Mouse (Mus musculus) hindbrain, embryonic 12.5 days (tissue): ENCODE measurements around the gene Otoa. TPM values are rescaled to one million over a fixed set of nuclear protein-coding genes. Genes with fewer than 3 reads are reported as not detected.

ENCODE experiments used
- ATAC-seq: fragments of 200-750 bp; cut with Nextera tagmentation; 2 replicates; pipeline ENCODE4 v1.8.0; 2017; ENCODE audit warnings: moderate TSS enrichment; ENCODE audit not compliant: low FRiP score
- H3K27ac ChIP-seq: fragments of 300-500 bp; sonication (generic); 2 replicates; pipeline ENCODE4 v1.5.1; 2016; ENCODE audit warnings: mild to moderate bottlenecking
- H3K27me3 ChIP-seq: fragments of 300-500 bp; sonication (generic); 2 replicates; pipeline ENCODE4 v1.6.1; 2016; ENCODE audit warnings: mild to moderate bottlenecking
- H3K36me3 ChIP-seq: fragments of 300-500 bp; sonication (generic); 2 replicates; pipeline ENCODE4 v1.6.1; 2016; ENCODE audit warnings: mild to moderate bottlenecking
- H3K4me1 ChIP-seq: fragments of 300-500 bp; sonication (generic); 2 replicates; pipeline ENCODE4 v1.6.1; 2016
- H3K4me2 ChIP-seq: fragments of 300-500 bp; sonication (generic); replicated peaks from 2 replicates; pipeline ENCODE4 v1.6.1; 2016; ENCODE audit warnings: mild to moderate bottlenecking
- H3K4me3 ChIP-seq: fragments of 300-500 bp; sonication (generic); 2 replicates; pipeline ENCODE4 v1.5.1; 2016; ENCODE audit warnings: mild to moderate bottlenecking
- H3K9ac ChIP-seq: fragments of 300-500 bp; sonication (generic); 2 replicates; pipeline ENCODE4 v1.6.1; 2016; ENCODE audit warnings: mild to moderate bottlenecking, moderate library complexity
- H3K9me3 ChIP-seq: fragments of 300-500 bp; sonication (generic); replicated peaks from 2 replicates; pipeline ENCODE4 v1.6.1; 2016; ENCODE audit warnings: mild to moderate bottlenecking
- WGBS: fragments of 180-500 bp; shearing (Covaris S2); methylation state at CpG from one replicate; pipeline ENCODE4 v1.1.7; 2016; 5-methylcytosine and 5-hydroxymethylcytosine counted together
- polyA plus RNA-seq: library from polyadenylated mRNA; unstranded; fragments of >200 nt; fragmentation: Nextera tagmentation; extraction: Ambion mirVana; gene quantifications from 2 replicates; pipeline ENCODE4 v1.2.1, GENCODE M21; 2016

Otoa gene
- polyA plus RNA-seq, 1 experiment from 2014 or later = 2.3 TPM

GRCm38 (mm10) chr7:121085500-121085899 is 4.0 kb downstream of the Otoa start:
- Histone ChIP-seq H3K27me3 (no peaks in the 10 kb centered on the region), H3K9ac (no peak overlapping the region), H3K9me3 (no peaks in the 10 kb centered on the region), H3K27ac (0 out of 2 replicates have a peak overlapping the region, but pooled peaks have one; percentile 17), H3K4me1 (peaks cover 29% of the 10 kb centered on the region), H3K4me3 (no peak overlapping the region), H3K36me3 (no peaks in the 10 kb centered on the region), H3K4me2 (no peak overlapping the region)
- WGBS = 25% methylated on average over 4 of the region's 4 CpGs
- peak; percentile 46 for ATAC-seq

- WGBS = 75% methylated on average over 5 of the region's 5 CpGs
These were observed 7.3 kb downstream of the Otoa start for GRCm38 (mm10) chr7:121088745-121089144.

GRCm38 (mm10) chr7:121090748-121091147 is 9.3 kb downstream of the Otoa start:
- H3K27ac ChIP-seq = no peak overlapping the region
- H3K36me3 ChIP-seq = no peaks in the 10 kb centered on the region
- 96% methylated on average over 7 of the region's 7 CpGs for WGBS
- H3K4me2 ChIP-seq = no peak overlapping the region
- H3K9me3 ChIP-seq = no peaks in the 10 kb centered on the region
- H3K4me3 ChIP-seq = no peak overlapping the region
- no peak overlapping the region for H3K9ac ChIP-seq
- no peak for ATAC-seq
- no peaks in the 10 kb centered on the region for H3K27me3 ChIP-seq
- H3K4me1 ChIP-seq = peaks cover 14% of the 10 kb centered on the region; the same call in 1 of the 2 replicates

More at GRCm38 (mm10) chr7:121088745-121089144, 7.3 kb downstream of the Otoa start:
- Histone ChIP-seq H3K4me1 (peaks cover 24% of the 10 kb centered on the region), H3K27me3 (no peaks in the 10 kb centered on the region), H3K4me2 (no peak overlapping the region), H3K9me3 (no peaks in the 10 kb centered on the region), H3K9ac (no peak overlapping the region), H3K27ac (no peak overlapping the region), H3K36me3 (no peaks in the 10 kb centered on the region), H3K4me3 (no peak overlapping the region)
- no peak for ATAC-seq

GRCm38 (mm10) chr7:121093026-121093425 is 11.6 kb downstream of the Otoa start:
- Histone ChIP-seq H3K36me3 (no peaks in the 10 kb centered on the region), H3K27me3 (no peaks in the 10 kb centered on the region), H3K4me1 (no peaks in the 10 kb centered on the region), H3K27ac (no peak overlapping the region), H3K4me2 (no peak overlapping the region), H3K9ac (no peak overlapping the region), H3K4me3 (no peak overlapping the region), H3K9me3 (no peaks in the 10 kb centered on the region)
- 69% methylated on average over 4 of the region's 4 CpGs for WGBS
- ATAC-seq = no peak

GRCm38 (mm10) chr7:121098614-121099389 is 17.4 kb downstream of the Otoa start:
- no peak overlapping the region for H3K27ac ChIP-seq
- 77% methylated on average over 8 of the region's 10 CpGs for WGBS
- H3K4me2 ChIP-seq = no peak overlapping the region
- no peaks in the 10 kb centered on the region for H3K36me3 ChIP-seq
- H3K4me1 ChIP-seq = no peaks in the 10 kb centered on the region
- no peak overlapping the region for H3K9ac ChIP-seq
- no peak for ATAC-seq
- no peaks in the 10 kb centered on the region for H3K9me3 ChIP-seq
- H3K4me3 ChIP-seq = no peak overlapping the region
- no peaks in the 10 kb centered on the region for H3K27me3 ChIP-seq

- Histone ChIP-seq H3K4me2 (no peak overlapping the region), H3K27ac (no peak overlapping the region), H3K4me3 (no peak overlapping the region), H3K27me3 (no peaks in the 10 kb centered on the region), H3K9me3 (no peaks in the 10 kb centered on the region), H3K9ac (no peak overlapping the region), H3K4me1 (no peaks in the 10 kb centered on the region), H3K36me3 (no peaks in the 10 kb centered on the region)
- no peak for ATAC-seq
- WGBS = 56% methylated on average over 3 of the region's 3 CpGs
These were observed 26.4 kb downstream of the Otoa start for GRCm38 (mm10) chr7:121107851-121108250.

GRCm38 (mm10) chr7:121111321-121111720 is 29.9 kb downstream of the Otoa start:
- Histone ChIP-seq H3K4me3 (no peak overlapping the region), H3K27ac (no peak overlapping the region), H3K27me3 (no peaks in the 10 kb centered on the region), H3K4me1 (no peaks in the 10 kb centered on the region), H3K4me2 (no peak overlapping the region), H3K9me3 (no peaks in the 10 kb centered on the region), H3K9ac (no peak overlapping the region), H3K36me3 (no peaks in the 10 kb centered on the region)
- ATAC-seq = no peak
- WGBS = 43% methylated on average over 3 of the region's 3 CpGs

GRCm38 (mm10) chr7:121111762-121112161 is 30.3 kb downstream of the Otoa start:
- H3K4me1 ChIP-seq = no peaks in the 10 kb centered on the region
- H3K9me3 ChIP-seq = no peaks in the 10 kb centered on the region
- no peak for ATAC-seq
- WGBS = 73% methylated on average over 3 of the region's 3 CpGs
- H3K27me3 ChIP-seq = no peaks in the 10 kb centered on the region
- H3K4me3 ChIP-seq = no peak overlapping the region
- H3K4me2 ChIP-seq = no peak overlapping the region
- H3K9ac ChIP-seq = no peak overlapping the region
- H3K36me3 ChIP-seq = no peaks in the 10 kb centered on the region
- H3K27ac ChIP-seq = no peak overlapping the region

GRCm38 (mm10) chr7:121120143-121120818 is 38.8 kb downstream of the Otoa start:
- Histone ChIP-seq H3K27ac (no peak overlapping the region), H3K27me3 (no peaks in the 10 kb centered on the region), H3K4me1 (no peaks in the 10 kb centered on the region), H3K9me3 (no peaks in the 10 kb centered on the region), H3K9ac (no peak overlapping the region), H3K4me3 (no peak overlapping the region), H3K36me3 (no peaks in the 10 kb centered on the region), H3K4me2 (no peak overlapping the region)
- peak; percentile 71 for ATAC-seq
- WGBS = 14% methylated on average over 10 of the region's 10 CpGs

- Histone ChIP-seq H3K4me2 (no peak overlapping the region), H3K27ac (no peak overlapping the region), H3K36me3 (no peaks in the 10 kb centered on the region), H3K9me3 (no peaks in the 10 kb centered on the region), H3K4me1 (no peaks in the 10 kb centered on the region), H3K4me3 (no peak overlapping the region), H3K9ac (no peak overlapping the region), H3K27me3 (no peaks in the 10 kb centered on the region)
- no peak for ATAC-seq
- WGBS = 100% methylated on average over 2 of the region's 2 CpGs
These were observed 49.4 kb downstream of the Otoa start for GRCm38 (mm10) chr7:121130837-121131236.

- ATAC-seq = no peak
- 79% methylated on average over 5 of the region's 5 CpGs for WGBS
- no peak overlapping the region for H3K4me3 ChIP-seq
These were observed 59.8 kb downstream of the Otoa start for GRCm38 (mm10) chr7:121141274-121141673.

GRCm38 (mm10) chr7:121150662-121151061 is 69.2 kb downstream of the Otoa start:
- no peaks in the 10 kb centered on the region for H3K36me3 ChIP-seq
- H3K9ac ChIP-seq = no peak overlapping the region
- H3K4me2 ChIP-seq = no peak overlapping the region
- WGBS = 85% methylated on average over 5 of the region's 5 CpGs
- H3K4me3 ChIP-seq = no peak overlapping the region
- no peaks in the 10 kb centered on the region for H3K27me3 ChIP-seq
- H3K9me3 ChIP-seq = no peaks in the 10 kb centered on the region
- no peak overlapping the region for H3K27ac ChIP-seq
- H3K4me1 ChIP-seq = no peaks in the 10 kb centered on the region
- ATAC-seq = no peak

More at GRCm38 (mm10) chr7:121141274-121141673, 59.8 kb downstream of the Otoa start:
- no peaks in the 10 kb centered on the region for H3K9me3 ChIP-seq
- H3K27me3 ChIP-seq = 0 out of 2 replicates have a peak, but pooled peaks cover 3% of the 10 kb centered on the region
- H3K27ac ChIP-seq = no peak overlapping the region
- peaks cover 6% of the 10 kb centered on the region; the same call in 1 of the 2 replicates for H3K4me1 ChIP-seq
- no peaks in the 10 kb centered on the region for H3K36me3 ChIP-seq
- H3K9ac ChIP-seq = no peak overlapping the region
- no peak overlapping the region for H3K4me2 ChIP-seq
